Mouse (Mus musculus): ENCODE results near the gene Morn1. TPM values are rescaled to one million over a fixed set of nuclear protein-coding genes. Genes with fewer than 3 reads are reported as not detected.

Gene Morn1
- polyA plus RNA-seq, 1 experiment: 6.5 TPM

DNA sequence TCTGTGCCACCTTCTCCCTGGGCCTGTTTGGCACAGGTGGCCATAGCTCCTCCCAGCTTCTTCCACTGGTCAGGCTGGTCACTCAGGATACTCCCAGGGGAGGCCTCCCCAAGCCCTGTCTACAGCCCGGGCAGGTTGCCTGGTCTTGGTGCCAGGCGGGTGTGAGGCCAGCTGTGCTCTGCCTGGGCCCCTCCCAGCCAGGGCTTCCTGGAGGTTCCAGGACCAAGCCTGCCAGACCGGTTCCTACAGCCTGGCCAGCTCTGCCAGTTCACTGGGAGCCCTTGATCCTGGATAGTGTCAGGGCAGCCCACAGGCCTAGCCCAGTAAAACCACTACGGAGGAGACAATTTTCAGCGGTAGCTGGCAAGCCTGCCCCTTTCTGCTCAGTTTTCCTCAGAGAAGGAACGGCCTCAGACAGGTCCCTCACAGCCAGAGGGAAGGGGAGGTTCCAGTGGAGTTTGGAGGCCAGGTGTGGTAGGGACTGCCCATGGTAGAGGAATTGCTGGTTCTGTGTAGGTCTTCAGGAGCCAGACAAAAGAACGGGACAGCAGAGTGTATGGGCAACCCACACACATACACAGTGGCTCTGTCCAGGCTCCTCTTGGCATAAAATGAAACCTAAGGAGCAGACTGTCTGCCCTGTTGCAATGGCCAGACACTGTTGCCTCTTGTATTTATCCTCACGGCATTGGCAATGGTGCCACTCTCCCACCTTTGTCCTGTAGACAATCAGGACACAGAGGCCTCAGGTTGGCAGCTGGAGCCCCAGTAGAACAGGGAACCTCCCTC is 62.7 kb downstream of the Morn1 start:
- H3K4me3 ChIP-seq (replicated peaks; ENCODE audit: control insufficient read depth, low read depth, low read length): no peak overlapping the region
- WGBS: 70% methylated on average over 8 of the region's 8 CpGs
- TF ChIP-seq CTCF (IDR thresholded peaks at IDR 0.05; ENCODE audit: control insufficient read depth, insufficient read depth, low read length) (no peak), POLR2A (IDR thresholded peaks at IDR 0.05; ENCODE audit: borderline replicate concordance, control insufficient read depth, low read depth, low read length) (no peak)
- H3K27ac ChIP-seq (ENCODE audit: control insufficient read depth, insufficient read depth, low read depth, low read length, poor library complexity): no peak overlapping the region
- H3K4me1 ChIP-seq (ENCODE audit: control insufficient read depth, insufficient read depth, low read length): peaks cover 5% of the 10 kb centered on the region

GRCm38 (mm10) chr4:155149941-155150275 is 63.5 kb downstream of the Morn1 start:
- Histone ChIP-seq H3K27ac (ENCODE audit: control insufficient read depth, insufficient read depth, low read depth, low read length, poor library complexity) (no peak overlapping the region), H3K4me1 (ENCODE audit: control insufficient read depth, insufficient read depth, low read length) (peaks cover 5% of the 10 kb centered on the region), H3K4me3 (replicated peaks; ENCODE audit: control insufficient read depth, low read depth, low read length) (no peak overlapping the region)
- no peak for TF ChIP-seq CTCF (IDR thresholded peaks at IDR 0.05; ENCODE audit: control insufficient read depth, insufficient read depth, low read length)
- TF ChIP-seq POLR2A (IDR thresholded peaks at IDR 0.05; ENCODE audit: borderline replicate concordance, control insufficient read depth, low read depth, low read length): no peak
- WGBS: 75% methylated on average over 6 of the region's 6 CpGs

DNA sequence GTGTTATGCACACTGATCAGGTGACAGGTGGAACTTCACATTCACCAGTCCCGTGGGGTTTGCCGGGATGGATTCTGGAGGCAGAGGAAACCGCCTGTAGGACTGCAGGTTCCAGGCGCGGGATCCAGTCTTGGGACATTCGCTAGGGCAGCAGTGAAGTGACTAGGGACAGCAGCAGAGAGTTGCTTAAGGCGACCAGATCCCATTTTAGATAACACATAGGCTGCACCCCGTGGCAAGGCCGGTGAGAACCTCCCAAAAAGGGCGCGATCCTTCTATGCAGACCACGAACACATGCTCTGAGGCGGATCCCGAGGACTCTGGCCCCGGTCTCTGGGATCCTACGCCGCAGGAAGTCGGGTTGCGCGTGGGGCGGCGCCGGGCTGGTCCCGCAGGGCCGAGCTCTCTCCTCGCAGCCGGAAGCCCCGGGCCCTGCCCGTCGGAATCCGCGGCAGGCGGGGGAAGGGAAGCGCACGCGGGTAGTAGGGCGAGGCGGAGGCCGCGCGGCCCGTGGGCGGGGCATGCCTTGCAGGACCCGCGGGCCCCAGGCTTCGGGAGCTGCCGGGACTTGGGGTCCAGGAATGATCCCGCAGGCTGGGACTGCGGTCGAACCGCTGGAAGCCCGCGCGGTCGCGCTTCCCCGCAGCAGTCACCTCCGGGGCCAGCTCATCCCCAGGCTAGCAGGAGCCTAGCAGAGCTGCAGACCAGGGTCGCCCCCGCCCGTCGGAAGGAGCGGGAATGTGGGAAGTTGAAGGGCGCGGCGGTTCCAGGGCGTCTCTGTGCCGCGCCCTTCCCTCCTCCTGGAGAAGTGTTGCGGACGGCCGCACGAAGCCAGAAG is 64.1 kb downstream of the Morn1 start:
- peak overlapping the region; percentile 54 for H3K4me3 ChIP-seq (replicated peaks; ENCODE audit: control insufficient read depth, low read depth, low read length)
- 4% methylated on average over 73 of the region's 73 CpGs for WGBS
- TF ChIP-seq POLR2A (IDR thresholded peaks at IDR 0.05; ENCODE audit: borderline replicate concordance, control insufficient read depth, low read depth, low read length): peak; percentile 41; the same call in 1 of the 2 replicates
- TF ChIP-seq CTCF (IDR thresholded peaks at IDR 0.05; ENCODE audit: control insufficient read depth, insufficient read depth, low read length): no peak
- peaks cover 5% of the 10 kb centered on the region for H3K4me1 ChIP-seq (ENCODE audit: control insufficient read depth, insufficient read depth, low read length)
- peak overlapping the region; percentile 79 for H3K27ac ChIP-seq (ENCODE audit: control insufficient read depth, insufficient read depth, low read depth, low read length, poor library complexity)

GRCm38 (mm10) chr4:155151221-155151788 is 64.9 kb downstream of the Morn1 start:
- TF ChIP-seq POLR2A (IDR thresholded peaks at IDR 0.05; ENCODE audit: borderline replicate concordance, control insufficient read depth, low read depth, low read length) (no peak), CTCF (IDR thresholded peaks at IDR 0.05; ENCODE audit: control insufficient read depth, insufficient read depth, low read length) (no peak)
- Histone ChIP-seq H3K27ac (ENCODE audit: control insufficient read depth, insufficient read depth, low read depth, low read length, poor library complexity) (peak overlapping the region; percentile 79), H3K4me3 (replicated peaks; ENCODE audit: control insufficient read depth, low read depth, low read length) (peak overlapping the region; percentile 54), H3K4me1 (ENCODE audit: control insufficient read depth, insufficient read depth, low read length) (peaks cover 5% of the 10 kb centered on the region)
- WGBS: 16% methylated on average over 12 of the region's 12 CpGs

- WGBS: 22% methylated on average over 4 of the region's 4 CpGs
- Histone ChIP-seq H3K4me3 (replicated peaks; ENCODE audit: control insufficient read depth, low read depth, low read length) (no peak overlapping the region), H3K4me1 (ENCODE audit: control insufficient read depth, insufficient read depth, low read length) (peaks cover 5% of the 10 kb centered on the region), H3K27ac (ENCODE audit: control insufficient read depth, insufficient read depth, low read depth, low read length, poor library complexity) (no peak overlapping the region)
- TF ChIP-seq POLR2A (IDR thresholded peaks at IDR 0.05; ENCODE audit: borderline replicate concordance, control insufficient read depth, low read depth, low read length): no peak
- TF ChIP-seq CTCF (IDR thresholded peaks at IDR 0.05; ENCODE audit: control insufficient read depth, insufficient read depth, low read length): no peak
Observed at GRCm38 (mm10) chr4:155151845-155152244, 65.5 kb downstream of the Morn1 start.

- 77% methylated on average over 6 of the region's 6 CpGs for WGBS
- H3K4me3 ChIP-seq (replicated peaks; ENCODE audit: control insufficient read depth, low read depth, low read length): no peak overlapping the region
- H3K27ac ChIP-seq (ENCODE audit: control insufficient read depth, insufficient read depth, low read depth, low read length, poor library complexity): no peak overlapping the region; the same call in 1 of the 2 replicates
- TF ChIP-seq POLR2A (IDR thresholded peaks at IDR 0.05; ENCODE audit: borderline replicate concordance, control insufficient read depth, low read depth, low read length) (no peak), CTCF (IDR thresholded peaks at IDR 0.05; ENCODE audit: control insufficient read depth, insufficient read depth, low read length) (no peak)
- peaks cover 5% of the 10 kb centered on the region for H3K4me1 ChIP-seq (ENCODE audit: control insufficient read depth, insufficient read depth, low read length)
Observed at GRCm38 (mm10) chr4:155152476-155152875, 66.1 kb downstream of the Morn1 start.

DNA sequence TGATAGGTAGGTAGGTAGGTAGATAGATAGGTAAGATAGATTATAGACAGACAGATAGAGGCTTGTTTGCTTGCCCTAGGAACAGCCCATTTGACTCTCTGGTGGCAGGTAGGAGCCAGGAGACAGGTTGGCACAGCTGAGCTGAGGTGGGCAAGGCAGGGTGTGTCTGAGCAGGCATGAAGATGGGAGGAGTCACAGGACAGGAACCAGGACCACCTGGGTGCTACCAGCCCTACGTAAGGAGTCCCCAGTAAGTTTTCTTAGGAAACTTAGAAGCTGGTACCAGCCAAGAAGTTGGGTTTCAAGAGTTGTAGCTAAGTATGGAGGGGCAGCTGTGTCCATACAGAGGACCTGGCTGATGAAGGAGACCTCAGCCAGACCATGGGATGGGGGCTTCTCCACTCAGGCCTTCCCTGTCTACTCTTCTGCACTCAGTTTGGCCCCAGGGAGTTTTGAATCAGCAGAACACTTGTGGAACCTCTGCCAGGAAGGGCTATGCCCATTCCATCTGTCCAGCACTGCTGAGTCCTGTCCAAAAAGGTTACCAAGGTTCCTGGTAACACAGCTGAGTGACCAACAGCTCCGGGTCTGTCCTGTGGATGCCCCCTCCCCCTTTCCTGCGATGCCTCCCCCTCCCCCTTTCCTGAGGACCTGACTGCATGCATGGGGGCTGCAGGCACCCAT is 67.2 kb downstream of the Morn1 start:
- Histone ChIP-seq H3K4me1 (ENCODE audit: control insufficient read depth, insufficient read depth, low read length) (peaks cover 5% of the 10 kb centered on the region), H3K27ac (ENCODE audit: control insufficient read depth, insufficient read depth, low read depth, low read length, poor library complexity) (no peak overlapping the region), H3K4me3 (replicated peaks; ENCODE audit: control insufficient read depth, low read depth, low read length) (no peak overlapping the region)
- no peak for TF ChIP-seq CTCF (IDR thresholded peaks at IDR 0.05; ENCODE audit: control insufficient read depth, insufficient read depth, low read length)
- TF ChIP-seq POLR2A (IDR thresholded peaks at IDR 0.05; ENCODE audit: borderline replicate concordance, control insufficient read depth, low read depth, low read length): no peak
- 76% methylated on average over 3 of the region's 3 CpGs for WGBS

All from bone marrow, adult 2 months (tissue).